Mouse (Mus musculus) heart, postnatal 0 days (tissue): ENCODE results near the gene Ercc1.

Experiments
- CTCF ChIP-seq: IDR thresholded peaks from 2 replicates; pipeline ENCODE4 v1.5.1; 2016; ENCODE audit warnings: antibody characterized with exemption, control low read depth, low read depth
- EP300 ChIP-seq: IDR thresholded peaks from 2 replicates; pipeline ENCODE4 v1.6.1; 2016; ENCODE audit warnings: antibody characterized with exemption, low read depth

GRCm38 (mm10) chr7:19341250-19341649 is 3.3 kb upstream of the Ercc1 start:
- no peak for TF ChIP-seq EP300
- TF ChIP-seq CTCF: no peak
